Mouse (Mus musculus): ENCODE data around the gene Tmem206.

- TF ChIP-seq POLR2A (IDR thresholded peaks at IDR 0.05; ENCODE audit: insufficient read depth, low read length), result no peak
- no peak for TF ChIP-seq CTCF (IDR thresholded peaks at IDR 0.05; ENCODE audit: low read depth, low read length)
Observed at GRCm38 (mm10) chr1:191348996-191349395, 23.3 kb downstream of the Tmem206 start.

Measured in ES-Bruce4 (cell line).